Mouse (Mus musculus) heart, embryonic 11.5 days (tissue): Measurements from ENCODE around the gene Col27a1. TPM values are rescaled to one million over a fixed set of nuclear protein-coding genes. Genes with fewer than 3 reads are reported as not detected.

Source experiments
- ATAC-seq: fragments of 200-750 bp; cut with Nextera tagmentation; replicated peaks from 2 replicates; pipeline ENCODE4 v1.8.0; 2017; ENCODE audit warnings: moderate library complexity; ENCODE audit not compliant: insufficient number of reproducible peaks, low FRiP score, low TSS enrichment
- H3K27ac ChIP-seq: fragments of 300-500 bp; sonication (generic); 2 replicates; pipeline ENCODE4 v1.5.1; 2014; ENCODE audit warnings: mild to moderate bottlenecking, low read depth, low read length
- H3K27me3 ChIP-seq: fragments of 300-500 bp; sonication (generic); 2 replicates; pipeline ENCODE4 v1.6.1; 2014; ENCODE audit warnings: mild to moderate bottlenecking, low read length, mixed read lengths; ENCODE audit not compliant: control insufficient read depth, insufficient read depth
- H3K36me3 ChIP-seq: fragments of 300-500 bp; sonication (generic); 2 replicates; pipeline ENCODE4 v1.6.1; 2014; ENCODE audit warnings: mild to moderate bottlenecking, low read length, moderate library complexity, mixed read lengths; ENCODE audit not compliant: control insufficient read depth, insufficient read depth
- H3K4me1 ChIP-seq: fragments of 300-500 bp; sonication (generic); 2 replicates; pipeline ENCODE4 v1.6.1; 2014; ENCODE audit warnings: low read length; ENCODE audit not compliant: control insufficient read depth, insufficient read depth
- H3K4me2 ChIP-seq: fragments of 300-500 bp; sonication (generic); 2 replicates; pipeline ENCODE4 v1.6.1; 2014; ENCODE audit warnings: mild to moderate bottlenecking, moderate library complexity
- H3K4me3 ChIP-seq: fragments of 300-500 bp; sonication (generic); 2 replicates; pipeline ENCODE4 v1.5.1; 2014; ENCODE audit warnings: low read depth, low read length
- H3K9ac ChIP-seq: fragments of 300-500 bp; sonication (generic); 2 replicates; pipeline ENCODE4 v1.6.1; 2014; ENCODE audit warnings: mild to moderate bottlenecking, low read depth, low read length, moderate library complexity
- H3K9me3 ChIP-seq: fragments of 300-500 bp; sonication (generic); replicated peaks from 2 replicates; pipeline ENCODE4 v1.6.1; 2016; ENCODE audit warnings: low read length; ENCODE audit not compliant: control insufficient read depth
- WGBS: fragments of 180-500 bp; shearing (Covaris S2); extraction: QIAGEN DNeasy Blood & Tissue Kit; methylation state at CpG from one replicate; pipeline ENCODE4 v1.1.7; 2014; ENCODE audit not compliant: insufficient replicate concordance; 5-methylcytosine and 5-hydroxymethylcytosine counted together
- polyA plus RNA-seq: library from polyadenylated mRNA; unstranded; fragments of >200 nt; fragmentation: Nextera tagmentation; extraction: Ambion mirVana; gene quantifications from 2 replicates; pipeline ENCODE4 v1.2.1, GENCODE M21; 2014

Col27a1 gene
- polyA plus RNA-seq, 1 experiment from 2014 or later, result 3.4 TPM

GRCm38 (mm10) chr4:63356981-63357570, 143.3 kb downstream of the Col27a1 start:
- H3K4me3 ChIP-seq, result no peak overlapping the region
- no peaks in the 10 kb centered on the region for H3K27me3 ChIP-seq
- no peak overlapping the region for H3K9ac ChIP-seq
- H3K27ac ChIP-seq, result no peak overlapping the region
- 55% methylated on average over 2 of the region's 2 CpGs for WGBS
- H3K36me3 ChIP-seq, result no peaks in the 10 kb centered on the region
- H3K4me1 ChIP-seq, result 0 out of 2 replicates have a peak, but pooled peaks cover 5% of the 10 kb centered on the region
- H3K9me3 ChIP-seq, result no peaks in the 10 kb centered on the region
- H3K4me2 ChIP-seq, result no peak overlapping the region
- ATAC-seq, result no peak

GRCm38 (mm10) chr4:63359861-63360260, 146.1 kb downstream of the Col27a1 start:
- Histone ChIP-seq H3K36me3 (no peaks in the 10 kb centered on the region), H3K27ac (no peak overlapping the region), H3K9ac (no peak overlapping the region), H3K4me3 (no peak overlapping the region), H3K4me1 (0 out of 2 replicates have a peak, but pooled peaks cover 5% of the 10 kb centered on the region), H3K27me3 (no peaks in the 10 kb centered on the region), H3K9me3 (no peaks in the 10 kb centered on the region), H3K4me2 (no peak overlapping the region)
- no peak for ATAC-seq
- WGBS, result 71% methylated on average over 6 of the region's 6 CpGs

- WGBS, result 85% methylated on average over 5 of the region's 5 CpGs
- Histone ChIP-seq H3K4me1 (no peaks in the 10 kb centered on the region), H3K4me2 (no peak within 1 kb of the TSS), H3K9ac (no peak within 1 kb of the TSS), H3K27me3 (no peaks in the 10 kb centered on the region), H3K9me3 (no peaks in the 10 kb centered on the region), H3K27ac (no peak within 1 kb of the TSS), H3K36me3 (no peaks in the 10 kb centered on the region), H3K4me3 (no peak within 1 kb of the TSS)
- no peak for ATAC-seq
Observed at GRCm38 (mm10) chr4:63362150-63362549, 148.3 kb downstream of the Col27a1 start, which contains the start of gene Orm2. Gene Orm2, plus strand, starts transcription at chr4:63362449.

GRCm38 (mm10) chr4:63368577-63368976, 154.8 kb downstream of the Col27a1 start:
- H3K9me3 ChIP-seq, result no peaks in the 10 kb centered on the region
- WGBS, result 12% methylated on average over 4 of the region's 4 CpGs
- H3K4me3 ChIP-seq, result no peak overlapping the region
- H3K4me2 ChIP-seq, result no peak overlapping the region
- H3K27me3 ChIP-seq, result no peaks in the 10 kb centered on the region
- no peak overlapping the region for H3K9ac ChIP-seq
- no peak overlapping the region for H3K27ac ChIP-seq
- 0 out of 2 replicates have a peak, but pooled peaks cover 2% of the 10 kb centered on the region for H3K36me3 ChIP-seq
- no peaks in the 10 kb centered on the region for H3K4me1 ChIP-seq
- ATAC-seq, result no peak; the same call in 1 of the 2 replicates

GRCm38 (mm10) chr4:63370897-63371296, 157.1 kb downstream of the Col27a1 start:
- Histone ChIP-seq H3K4me1 (no peaks in the 10 kb centered on the region), H3K4me2 (no peak overlapping the region), H3K27me3 (no peaks in the 10 kb centered on the region), H3K9ac (no peak overlapping the region), H3K4me3 (no peak overlapping the region), H3K36me3 (peaks cover 2% of the 10 kb centered on the region; the same call in 1 of the 2 replicates), H3K9me3 (no peaks in the 10 kb centered on the region), H3K27ac (no peak overlapping the region)
- ATAC-seq, result no peak
- WGBS, result 40% methylated on average over 7 of the region's 7 CpGs

- Histone ChIP-seq H3K4me3 (no peak overlapping the region), H3K9ac (no peak overlapping the region), H3K27ac (no peak overlapping the region), H3K4me2 (no peak overlapping the region), H3K9me3 (no peaks in the 10 kb centered on the region), H3K4me1 (no peaks in the 10 kb centered on the region), H3K36me3 (peaks cover 2% of the 10 kb centered on the region; the same call in 1 of the 2 replicates), H3K27me3 (no peaks in the 10 kb centered on the region)
- no peak for ATAC-seq
- WGBS, result 49% methylated on average over 3 of the region's 3 CpGs
Observed at GRCm38 (mm10) chr4:63371890-63372289, 158.1 kb downstream of the Col27a1 start.

GRCm38 (mm10) chr4:63373404-63373803, 159.6 kb downstream of the Col27a1 start:
- Histone ChIP-seq H3K4me3 (no peak overlapping the region), H3K27me3 (no peaks in the 10 kb centered on the region), H3K27ac (no peak overlapping the region), H3K9ac (no peak overlapping the region), H3K9me3 (no peaks in the 10 kb centered on the region), H3K4me2 (no peak overlapping the region), H3K4me1 (no peaks in the 10 kb centered on the region), H3K36me3 (no peaks in the 10 kb centered on the region; the same call in 1 of the 2 replicates)
- ATAC-seq, result no peak
- 88% methylated on average over 8 of the region's 8 CpGs for WGBS

GRCm38 (mm10) chr4:63374331-63374730, 160.5 kb downstream of the Col27a1 start:
- Histone ChIP-seq H3K4me1 (no peaks in the 10 kb centered on the region), H3K4me2 (no peak overlapping the region), H3K9me3 (no peaks in the 10 kb centered on the region), H3K9ac (no peak overlapping the region), H3K36me3 (peaks cover 3% of the 10 kb centered on the region), H3K4me3 (no peak overlapping the region), H3K27ac (no peak overlapping the region), H3K27me3 (no peaks in the 10 kb centered on the region)
- WGBS, result 70% methylated on average over 12 of the region's 12 CpGs
- no peak; the same call in 1 of the 2 replicates for ATAC-seq

GRCm38 (mm10) chr4:63375367-63375766, 161.6 kb downstream of the Col27a1 start:
- Histone ChIP-seq H3K9ac (no peak overlapping the region), H3K36me3 (peaks cover 6% of the 10 kb centered on the region)

More at GRCm38 (mm10) chr4:63375367-63375766, 161.6 kb downstream of the Col27a1 start:
- no peaks in the 10 kb centered on the region for H3K27me3 ChIP-seq
- WGBS, result 84% methylated on average over 1 of the region's 1 CpGs
- H3K4me3 ChIP-seq, result no peak overlapping the region
- no peaks in the 10 kb centered on the region for H3K9me3 ChIP-seq
- no peak overlapping the region for H3K27ac ChIP-seq
- H3K4me2 ChIP-seq, result no peak overlapping the region
- no peak for ATAC-seq
- no peaks in the 10 kb centered on the region for H3K4me1 ChIP-seq
